Mouse (Mus musculus) frontal cortex, postnatal 10 days (tissue): Measurements from ENCODE around the gene Sipa1.

Experiments used
- DNase-seq, 2 experiments: peaks; one replicate each; pipeline ENCODE4 v3.0.0; 2022; ENCODE audit warnings: low spot score in 2 of 2, mixed read lengths in 1 of 2

Sipa1 gene

GRCm38 (mm10) chr19:5607705-5608410 lies 55.6 kb downstream of the Sipa1 start:
- no peak for DNase-seq

GRCm38 (mm10) chr19:5606196-5606595 lies 57.3 kb downstream of the Sipa1 start:
- DNase-seq = no peak

- no peak for DNase-seq
These were observed 58.4 kb downstream of the Sipa1 start for GRCm38 (mm10) chr19:5605126-5605525.

- no peak for DNase-seq
These were observed 59.8 kb downstream of the Sipa1 start for GRCm38 (mm10) chr19:5603664-5604063.

GRCm38 (mm10) chr19:5601752-5602541 lies 61.6 kb downstream of the Sipa1 start, which contains the start of gene Rnaseh2c:
Rnaseh2c (plus strand) TSS chr19:5601873.
- DNase-seq = peak; percentile 63 to 73
